10 mouse cellular contexts compared by ENCODE assay signal in the genomic region with DNA sequence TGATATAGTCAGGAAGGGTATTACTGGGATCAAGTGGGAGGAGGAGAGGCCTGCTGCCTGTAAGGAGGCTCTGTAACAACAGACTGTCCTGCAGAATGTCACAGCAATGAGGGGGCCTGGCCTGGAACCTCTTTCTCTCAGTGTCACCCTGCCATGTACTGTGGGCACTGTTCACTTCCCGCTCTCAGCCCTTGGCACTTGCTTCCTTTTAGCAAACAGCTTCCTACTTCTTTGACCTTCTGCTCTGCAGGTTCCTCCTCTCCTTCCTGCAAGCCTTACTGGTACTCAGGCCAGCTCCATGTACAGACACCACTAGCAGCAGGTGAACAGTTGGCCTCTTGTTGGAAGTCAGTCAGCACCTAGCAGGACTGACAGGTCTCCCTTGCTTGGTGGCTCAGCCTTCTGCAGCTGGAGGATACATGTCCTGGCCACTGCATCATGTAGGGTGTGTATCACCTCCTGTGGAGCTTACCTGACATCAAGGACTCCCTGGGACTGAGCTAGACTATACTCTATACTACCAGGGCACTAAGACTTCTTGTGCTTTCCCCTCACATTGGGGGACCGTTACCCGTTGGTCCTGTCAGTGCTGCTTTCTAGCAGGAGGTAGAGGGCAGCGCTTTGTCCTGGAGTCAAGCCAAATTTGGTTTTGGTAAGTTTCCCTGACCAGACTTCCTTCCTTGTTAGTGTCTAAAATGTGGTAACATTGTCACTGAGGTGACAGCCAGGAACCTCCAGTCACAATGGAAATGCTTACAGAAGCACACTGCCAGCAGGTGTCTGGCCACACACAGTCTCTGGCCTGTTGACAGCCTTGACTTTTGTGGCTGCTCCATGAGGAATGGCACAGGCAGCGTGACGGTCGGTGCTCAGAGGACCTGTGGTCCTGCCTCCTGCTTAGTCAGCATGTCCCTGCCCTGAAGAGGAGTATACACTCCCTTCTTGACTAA.
DNase-seq lines count a peak whose midpoint lies in the region; ATAC-seq and TF ChIP-seq lines count a peak whose summit lies in the region.
"Had no signal": no experiment of that assay in that cellular context is flagged by ENCODE, and none has a peak within 500 bp of the region (broad histone marks: within the 10 kb centered on the region; RNA-seq: fewer than 3 reads in every experiment).

No protein-coding gene starts in this region.

- ATAC-seq in kidney, embryonic 16.5 days (ENCODE audit: low FRiP score, low TSS enrichment), result no peak
- peak; percentile 68 for ATAC-seq in granulocyte monocyte progenitor cell, adult 5-6 weeks (replicated peaks; ENCODE audit: poor library complexity, severe bottlenecking)
- ATAC-seq in midbrain, embryonic 14.5 days (ENCODE audit: low FRiP score, low TSS enrichment), result no peak

- no peaks in the 10 kb centered on the region for H3K27me3 ChIP-seq in kidney, adult 2 months (replicated peaks; ENCODE audit: control insufficient read depth, insufficient read depth, low read length)
- no peaks in the 10 kb centered on the region for H3K27me3 ChIP-seq in kidney, embryonic 16.5 days (ENCODE audit: insufficient read depth, low read length)
- no peaks in the 10 kb centered on the region for H3K27me3 ChIP-seq in midbrain, embryonic 14.5 days (ENCODE audit: control insufficient read depth, insufficient read depth, low read length)
- H3K27me3 ChIP-seq: neural tube, embryonic 12.5 days had no signal

- H3K9ac ChIP-seq in kidney, embryonic 16.5 days (replicated peaks; ENCODE audit: low read length), result no peak overlapping the region
- H3K9ac ChIP-seq in midbrain, embryonic 14.5 days (replicated peaks; ENCODE audit: low read length), result no peak overlapping the region

- H3K4me2 ChIP-seq in kidney, embryonic 16.5 days (replicated peaks; ENCODE audit: low read depth, low read length), result no peak overlapping the region
- no peak overlapping the region for H3K4me2 ChIP-seq in midbrain, embryonic 14.5 days (ENCODE audit: low read length)
- H3K4me2 ChIP-seq: neural tube, embryonic 12.5 days had no signal

- H3K27ac ChIP-seq in kidney, adult 2 months (ENCODE audit: insufficient read depth, low read depth, low read length), result no peak overlapping the region; the same call in 1 of the 2 replicates
- no peak overlapping the region; the same call in 1 of the 2 replicates for H3K27ac ChIP-seq in kidney, embryonic 16.5 days (ENCODE audit: low read length)
- H3K27ac ChIP-seq in midbrain, embryonic 14.5 days (replicated peaks; ENCODE audit: low read depth, low read length), result peak overlapping the region; percentile 98

- H3K36me3 ChIP-seq in kidney, adult 2 months (ENCODE audit: control insufficient read depth, insufficient read depth, low read length), result no peaks in the 10 kb centered on the region
- H3K36me3 ChIP-seq in kidney, embryonic 16.5 days (ENCODE audit: insufficient read depth, low read length), result no peaks in the 10 kb centered on the region
- H3K36me3 ChIP-seq in midbrain, embryonic 14.5 days (ENCODE audit: control insufficient read depth, insufficient read depth, low read length), result no peaks in the 10 kb centered on the region
- H3K36me3 ChIP-seq: neural tube, embryonic 12.5 days had no signal

- H3K9me3 ChIP-seq in kidney, embryonic 16.5 days (ENCODE audit: low read length), result no peaks in the 10 kb centered on the region
- H3K9me3 ChIP-seq in midbrain, embryonic 14.5 days (ENCODE audit: control insufficient read depth, low read length), result no peaks in the 10 kb centered on the region
- H3K9me3 ChIP-seq: neural tube, embryonic 12.5 days had no signal

- WGBS in kidney, adult 2 months, result 20% methylated on average over 7 of the region's 7 CpGs
- WGBS in kidney, embryonic 16.5 days, result 53% methylated on average over 7 of the region's 7 CpGs
- WGBS in midbrain, embryonic 14.5 days, result 34% methylated on average over 7 of the region's 7 CpGs

- peak; percentile 73 to 82 for DNase-seq in adrenal gland, adult (ENCODE audit: inconsistent age in 2 of 2, low spot score in 1 of 2)
- DNase-seq in adrenal gland, adult 18-20 months (ENCODE audit: low spot score in 2 of 2), result no peak
- DNase-seq in kidney, adult 2 months, result peak; percentile 45
- DNase-seq in midbrain, embryonic 14.5 days, result no peak
- DNase-seq in frontal cortex, postnatal 36 days (ENCODE audit: low spot score in 2 of 2), result no peak
- DNase-seq in frontal cortex, postnatal 25 days (ENCODE audit: low spot score in 2 of 2), result no peak
- DNase-seq: gastrocnemius, postnatal 14 days had no signal

- TF ChIP-seq POLR2A in kidney, adult 2 months (IDR thresholded peaks at IDR 0.05; ENCODE audit: low read depth, low read length), result no peak

- TF ChIP-seq CTCF in kidney, adult 2 months (conservative IDR thresholded peaks at IDR 0.05; ENCODE audit: insufficient read depth, insufficient read length, low read depth, low read length), result no peak

- peaks cover 25% of the 10 kb centered on the region for H3K4me1 ChIP-seq in kidney, adult 2 months (ENCODE audit: control insufficient read depth, insufficient read depth, low read length)
- H3K4me1 ChIP-seq in kidney, embryonic 16.5 days (ENCODE audit: insufficient read depth, low read length), result peaks cover 61% of the 10 kb centered on the region
- peaks cover 53% of the 10 kb centered on the region for H3K4me1 ChIP-seq in midbrain, embryonic 14.5 days (ENCODE audit: control insufficient read depth, insufficient read depth, low read length)

- no peak overlapping the region for H3K4me3 ChIP-seq in kidney, adult 2 months (ENCODE audit: insufficient read depth, low read depth, low read length)
- H3K4me3 ChIP-seq in kidney, embryonic 16.5 days (ENCODE audit: low read length), result no peak overlapping the region
- H3K4me3 ChIP-seq in midbrain, embryonic 14.5 days (replicated peaks; ENCODE audit: low read depth, low read length), result no peak overlapping the region
- H3K4me3 ChIP-seq: neural tube, embryonic 12.5 days had no signal

Comparison
In these comparisons a context has a peak if more than half of its experiments do, and no peak if none do; other contexts are left out.
1. DNase-seq: peak in adrenal gland, adult (2 of 2) and kidney, adult 2 months (single experiment); none in adrenal gland, adult 18-20 months (0 of 2), midbrain, embryonic 14.5 days (single experiment), frontal cortex, postnatal 36 days (0 of 2) and frontal cortex, postnatal 25 days (0 of 2).